Mouse (Mus musculus) kidney, adult 2 months (tissue): ENCODE data around the gene Smc3.

ENCODE experiments used
- CTCF ChIP-seq: fragments of 200-500 bp; conservative IDR thresholded peaks from 2 replicates; pipeline ENCODE4 v1.5.1; 2011; ENCODE audit warnings: low read depth, mild to moderate bottlenecking, control low read depth, low read length, moderate library complexity, mixed read lengths; ENCODE audit not compliant: insufficient read depth, insufficient read length
- POLR2A ChIP-seq: fragments of 200-500 bp; IDR thresholded peaks from one replicate; pipeline ENCODE4 v1.6.1; 2011; ENCODE audit warnings: low read depth, low read length, control low read depth

GRCm38 (mm10) chr19:53653624-53654467, 53.6 kb downstream of the Smc3 start:
- TF ChIP-seq CTCF (no peak), POLR2A (no peak)
